Mouse (Mus musculus): ENCODE data around the gene Rbpjl. TPM values are rescaled to one million over a fixed set of nuclear protein-coding genes. Genes with fewer than 3 reads are reported as not detected.
A peak's percentile ranks its signal among the peaks of the same experiment; 100 is the strongest.

Rbpjl gene
- total RNA-seq, 1 experiment: 0.04 TPM

DNA sequence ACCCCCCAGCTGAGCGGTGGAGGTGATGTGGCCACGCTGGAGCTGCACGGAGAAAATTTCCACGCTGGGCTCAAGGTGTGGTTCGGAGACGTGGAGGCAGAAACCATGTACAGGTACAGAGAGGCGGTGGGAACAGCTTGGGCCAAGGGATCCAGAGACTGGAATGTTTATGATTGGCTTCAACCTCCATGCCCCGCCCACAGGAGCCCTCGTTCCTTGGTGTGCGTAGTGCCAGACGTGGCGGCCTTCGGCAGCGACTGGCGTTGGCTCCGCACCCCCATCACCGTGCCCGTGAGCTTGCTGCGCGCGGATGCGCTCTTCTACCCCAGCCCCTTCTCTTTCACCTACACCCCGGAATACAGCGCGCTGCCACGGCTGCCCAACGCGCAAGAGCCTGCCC lies 11.2 kb downstream of the Rbpjl start:
- peak overlapping the region; percentile 45; the same call in 1 of the 2 replicates for H3K9ac ChIP-seq (ENCODE audit: insufficient read depth, low read depth, low read length, poor library complexity, severe bottlenecking)

DNA sequence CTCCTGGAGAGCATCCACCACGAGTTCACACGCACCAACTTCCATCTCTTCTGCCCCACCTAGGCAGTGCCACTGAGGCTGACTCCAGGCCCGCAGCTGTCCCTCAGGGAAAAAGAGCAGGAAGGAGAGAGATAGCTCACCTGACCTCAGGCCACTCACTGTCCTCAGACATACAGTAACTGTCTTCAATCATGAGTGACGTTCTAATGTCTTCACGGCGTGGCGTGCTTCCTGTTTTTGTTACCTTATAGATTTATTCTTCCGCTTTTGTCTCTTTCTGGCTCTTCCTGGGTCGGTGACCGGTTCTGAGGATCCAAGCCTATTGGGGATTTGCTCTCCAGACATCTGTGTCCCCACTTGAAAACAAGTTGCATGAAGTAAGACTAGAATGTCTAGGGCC lies 11.6 kb downstream of the Rbpjl start:
- TF ChIP-seq HCFC1 (IDR thresholded peaks at IDR 0.05; ENCODE audit: borderline replicate concordance, insufficient read depth, low read length): no peak
- no peak for TF ChIP-seq CHD2 (IDR thresholded peaks at IDR 0.05; ENCODE audit: low read depth, low read length)
- TF ChIP-seq ZC3H11A (IDR thresholded peaks at IDR 0.05; ENCODE audit: borderline replicate concordance, low read depth, low read length): no peak
- TF ChIP-seq ZNF384 (IDR thresholded peaks at IDR 0.05; ENCODE audit: low read depth, low read length): no peak
- Histone ChIP-seq H3K27ac (ENCODE audit: insufficient read depth, low read depth, low read length, poor library complexity, severe bottlenecking) (no peak overlapping the region), H3K36me3 (ENCODE audit: control insufficient read depth, insufficient read depth, low read length, poor library complexity, severe bottlenecking) (no peaks in the 10 kb centered on the region), H3K9me3 (ENCODE audit: control insufficient read depth, insufficient read depth, low read depth, low read length) (no peaks in the 10 kb centered on the region), H3K4me3 (ENCODE audit: insufficient read depth in 1 of 2, low read depth in 1 of 2, low read length in 2 of 2, poor library complexity in 1 of 2, severe bottlenecking in 1 of 2) (peak overlapping the region; percentile 48 to 54; a peak in 3 of 4 replicates), H3K4me1 (ENCODE audit: control insufficient read depth in 2 of 2, insufficient read depth in 2 of 2, low read length in 2 of 2, poor library complexity in 1 of 2) (peaks cover 1 to 11% of the 10 kb centered on the region in 2 experiments; a peak in 1 of 4 replicates), H3K9ac (ENCODE audit: insufficient read depth, low read depth, low read length, poor library complexity, severe bottlenecking) (0 out of 2 replicates have a peak overlapping the region, but pooled peaks have one; percentile 9)
- in situ Hi-C loops (cut with MboI; ENCODE audit: low sequenced_read_pairs in 2 of 2, unreplicated experiment in 2 of 2): no loop called here
- DNase-seq (ENCODE audit: low read depth, low spot score): no peak

More for the DNA sequence above, 11.2 kb downstream of the Rbpjl start:
- H3K27ac ChIP-seq (ENCODE audit: insufficient read depth, low read depth, low read length, poor library complexity, severe bottlenecking): no peak overlapping the region
- in situ Hi-C loops (cut with MboI; ENCODE audit: low sequenced_read_pairs in 2 of 2, unreplicated experiment in 2 of 2): no loop called here
- H3K9me3 ChIP-seq (ENCODE audit: control insufficient read depth, insufficient read depth, low read depth, low read length): no peaks in the 10 kb centered on the region
- no peak for TF ChIP-seq CHD2 (IDR thresholded peaks at IDR 0.05; ENCODE audit: low read depth, low read length)
- no peak for TF ChIP-seq HCFC1 (IDR thresholded peaks at IDR 0.05; ENCODE audit: borderline replicate concordance, insufficient read depth, low read length)
- peaks cover 1 to 11% of the 10 kb centered on the region in 2 experiments; a peak in 1 of 4 replicates for H3K4me1 ChIP-seq (ENCODE audit: control insufficient read depth in 2 of 2, insufficient read depth in 2 of 2, low read length in 2 of 2, poor library complexity in 1 of 2)
- H3K36me3 ChIP-seq (ENCODE audit: control insufficient read depth, insufficient read depth, low read length, poor library complexity, severe bottlenecking): no peaks in the 10 kb centered on the region
- no peak for DNase-seq (ENCODE audit: low read depth, low spot score)
- peak overlapping the region; percentile 48 to 54; a peak in 3 of 4 replicates for H3K4me3 ChIP-seq (ENCODE audit: insufficient read depth in 1 of 2, low read depth in 1 of 2, low read length in 2 of 2, poor library complexity in 1 of 2, severe bottlenecking in 1 of 2)

DNA sequence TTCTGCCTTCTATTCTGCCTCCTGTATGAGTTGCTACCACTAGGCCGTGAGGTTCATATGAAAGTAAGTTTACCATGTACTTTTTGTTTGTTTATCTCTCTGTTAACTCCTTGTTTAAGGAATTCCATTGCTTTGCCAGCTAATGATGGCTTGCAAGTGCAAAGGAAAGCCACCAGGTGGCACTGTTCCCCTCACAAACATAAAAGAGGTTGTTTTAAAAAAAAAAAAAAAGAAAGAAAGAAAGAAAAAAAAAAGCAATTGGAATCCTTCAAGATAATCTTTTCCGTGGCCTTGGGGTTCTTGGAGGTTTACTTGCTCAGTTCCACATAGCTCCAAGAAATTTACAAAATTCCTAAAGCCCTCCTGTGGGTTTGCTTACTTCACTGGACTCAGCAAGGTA lies 14.3 kb downstream of the Rbpjl start:
- no peak overlapping the region for H3K4me3 ChIP-seq (ENCODE audit: insufficient read depth in 1 of 2, low read depth in 1 of 2, low read length in 2 of 2, poor library complexity in 1 of 2, severe bottlenecking in 1 of 2)
- H3K9me3 ChIP-seq (ENCODE audit: control insufficient read depth, insufficient read depth, low read depth, low read length): no peaks in the 10 kb centered on the region
- in situ Hi-C loops (cut with MboI; ENCODE audit: low sequenced_read_pairs in 2 of 2, unreplicated experiment in 2 of 2): no loop called here
- no peak overlapping the region for H3K27ac ChIP-seq (ENCODE audit: insufficient read depth, low read depth, low read length, poor library complexity, severe bottlenecking)
- TF ChIP-seq ZNF384 (IDR thresholded peaks at IDR 0.05; ENCODE audit: low read depth, low read length) (peak; percentile 97), ZC3H11A (IDR thresholded peaks at IDR 0.05; ENCODE audit: borderline replicate concordance, low read depth, low read length) (no peak)
- H3K36me3 ChIP-seq (ENCODE audit: control insufficient read depth, insufficient read depth, low read length, poor library complexity, severe bottlenecking): no peaks in the 10 kb centered on the region
- no peak for DNase-seq (ENCODE audit: low read depth, low spot score)
- H3K4me1 ChIP-seq (ENCODE audit: control insufficient read depth in 2 of 2, insufficient read depth in 2 of 2, low read length in 2 of 2, poor library complexity in 1 of 2): peaks cover 1 to 11% of the 10 kb centered on the region in 2 experiments; a peak in 1 of 4 replicates
- H3K9ac ChIP-seq (ENCODE audit: insufficient read depth, low read depth, low read length, poor library complexity, severe bottlenecking): no peak overlapping the region

DNA sequence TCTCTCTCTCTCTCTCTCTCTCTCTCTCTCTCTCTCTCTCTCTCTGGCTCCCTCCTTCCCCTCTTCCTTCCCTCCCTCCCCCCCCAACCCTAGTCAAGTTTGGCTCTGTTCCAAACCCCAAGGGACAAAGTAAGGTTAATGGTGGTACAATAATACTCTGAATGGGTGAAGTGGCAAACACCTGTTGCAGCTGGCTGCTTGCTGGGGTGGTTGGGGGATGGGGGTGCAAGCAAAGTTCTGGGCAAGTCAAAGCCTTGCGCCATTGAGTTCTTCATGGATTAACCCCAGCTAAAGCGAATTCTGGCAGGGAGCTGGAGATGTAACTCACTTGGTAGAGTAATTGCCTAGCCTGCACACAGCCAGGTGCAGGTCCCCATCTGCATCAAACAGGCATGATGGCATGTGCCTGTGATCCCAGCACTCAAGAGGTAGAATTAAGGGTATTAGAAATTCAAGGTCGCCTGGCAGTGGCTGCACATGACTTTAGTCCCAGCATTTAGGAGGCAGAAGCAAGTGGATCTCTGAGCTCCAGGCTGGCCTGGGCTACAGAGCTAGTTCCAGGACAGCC lies 15.5 kb downstream of the Rbpjl start:
- no peak overlapping the region for H3K4me3 ChIP-seq (ENCODE audit: insufficient read depth in 1 of 2, low read depth in 1 of 2, low read length in 2 of 2, poor library complexity in 1 of 2, severe bottlenecking in 1 of 2)
- in situ Hi-C loops (cut with MboI; ENCODE audit: low sequenced_read_pairs in 2 of 2, unreplicated experiment in 2 of 2): no loop called here
- peaks cover 1% of the 10 kb centered on the region; the same call in 1 of the 2 replicates for H3K36me3 ChIP-seq (ENCODE audit: control insufficient read depth, insufficient read depth, low read length, poor library complexity, severe bottlenecking)
- DNase-seq (ENCODE audit: low read depth, low spot score): no peak
- TF ChIP-seq HCFC1 (IDR thresholded peaks at IDR 0.05; ENCODE audit: borderline replicate concordance, insufficient read depth, low read length): no peak
- no peak for TF ChIP-seq CHD2 (IDR thresholded peaks at IDR 0.05; ENCODE audit: low read depth, low read length)
- TF ChIP-seq MAFK (IDR thresholded peaks at IDR 0.05; ENCODE audit: insufficient read depth, low read depth, low read length): no peak
- TF ChIP-seq ZC3H11A (IDR thresholded peaks at IDR 0.05; ENCODE audit: borderline replicate concordance, low read depth, low read length): no peak
- no peak for TF ChIP-seq ZNF384 (IDR thresholded peaks at IDR 0.05; ENCODE audit: low read depth, low read length)
- H3K4me1 ChIP-seq (ENCODE audit: control insufficient read depth in 2 of 2, insufficient read depth in 2 of 2, low read length in 2 of 2, poor library complexity in 1 of 2): peaks cover 1 to 11% of the 10 kb centered on the region in 2 experiments; a peak in 1 of 4 replicates
- H3K27ac ChIP-seq (ENCODE audit: insufficient read depth, low read depth, low read length, poor library complexity, severe bottlenecking): no peak overlapping the region
- no peak overlapping the region for H3K9ac ChIP-seq (ENCODE audit: insufficient read depth, low read depth, low read length, poor library complexity, severe bottlenecking)
- H3K9me3 ChIP-seq (ENCODE audit: control insufficient read depth, insufficient read depth, low read depth, low read length): no peaks in the 10 kb centered on the region

DNA sequence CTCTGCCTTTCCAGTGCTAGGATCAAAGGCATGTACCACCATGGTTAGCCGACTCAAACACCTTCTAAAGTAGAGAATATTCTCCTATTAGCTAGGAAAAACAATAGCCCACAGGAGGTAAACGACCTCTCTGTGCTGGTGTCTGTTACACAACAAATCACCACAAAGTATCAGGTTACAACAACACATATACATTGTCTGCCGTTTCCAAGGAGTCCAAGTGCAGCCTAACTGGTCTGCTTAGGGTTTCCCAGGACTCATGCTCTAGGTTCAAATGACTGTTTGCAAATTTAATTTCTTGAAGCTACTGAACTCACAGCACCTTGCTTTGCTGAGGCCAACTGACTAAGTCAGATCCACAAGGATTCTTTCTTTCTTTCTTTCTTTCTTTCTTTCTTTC lies 16.5 kb downstream of the Rbpjl start:
- Histone ChIP-seq H3K4me3 (ENCODE audit: insufficient read depth in 1 of 2, low read depth in 1 of 2, low read length in 2 of 2, poor library complexity in 1 of 2, severe bottlenecking in 1 of 2) (no peak overlapping the region), H3K4me1 (ENCODE audit: control insufficient read depth in 2 of 2, insufficient read depth in 2 of 2, low read length in 2 of 2, poor library complexity in 1 of 2) (peaks cover 1 to 8% of the 10 kb centered on the region in 2 experiments; a peak in 1 of 4 replicates), H3K27ac (ENCODE audit: insufficient read depth, low read depth, low read length, poor library complexity, severe bottlenecking) (no peak overlapping the region), H3K9ac (ENCODE audit: insufficient read depth, low read depth, low read length, poor library complexity, severe bottlenecking) (no peak overlapping the region), H3K9me3 (ENCODE audit: control insufficient read depth, insufficient read depth, low read depth, low read length) (no peaks in the 10 kb centered on the region), H3K36me3 (ENCODE audit: control insufficient read depth, insufficient read depth, low read length, poor library complexity, severe bottlenecking) (peaks cover 5% of the 10 kb centered on the region; the same call in 1 of the 2 replicates)
- in situ Hi-C loops (cut with MboI; ENCODE audit: low sequenced_read_pairs in 2 of 2, unreplicated experiment in 2 of 2): no loop called here
- TF ChIP-seq ZC3H11A (IDR thresholded peaks at IDR 0.05; ENCODE audit: borderline replicate concordance, low read depth, low read length) (no peak), ZNF384 (IDR thresholded peaks at IDR 0.05; ENCODE audit: low read depth, low read length) (peak; percentile 79)
- DNase-seq (ENCODE audit: low read depth, low spot score): no peak
